Mouse (Mus musculus) retina, postnatal 7 days (tissue): Measurements from ENCODE around the gene Fnbp1.

Experiments
- DNase-seq: peaks from one replicate; pipeline ENCODE4 v3.0.0-alpha.2; 2012; ENCODE audit warnings: low read depth, low spot score

The Fnbp1 gene

GRCm38 (mm10) chr2:31124694-31125093 lies 17.1 kb downstream of the Fnbp1 start:
- DNase-seq = no peak

DNA sequence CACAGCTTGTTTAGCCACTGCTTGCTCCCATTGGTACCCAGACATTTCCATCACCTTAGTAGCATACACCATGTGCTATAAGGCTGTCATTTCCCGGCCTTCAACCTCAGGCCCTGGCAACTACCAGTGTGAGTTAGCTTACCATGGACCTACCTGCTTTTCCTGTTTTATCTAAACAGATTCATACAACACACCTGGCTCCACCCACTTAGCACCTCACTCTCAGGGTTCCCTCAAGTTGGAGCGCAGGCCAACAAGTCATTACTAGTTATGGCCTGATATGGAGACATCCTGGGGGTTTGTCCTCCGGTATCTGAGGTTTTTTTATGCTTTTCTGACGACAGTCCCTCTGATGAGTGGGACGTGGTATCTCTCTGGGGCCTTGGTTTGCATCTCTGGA lies 18.3 kb downstream of the Fnbp1 start:
- no peak for DNase-seq

- no peak for DNase-seq
Observed at GRCm38 (mm10) chr2:31122806-31123205, 19.0 kb downstream of the Fnbp1 start.

GRCm38 (mm10) chr2:31121131-31121693 lies 20.6 kb downstream of the Fnbp1 start:
- DNase-seq = no peak

DNA sequence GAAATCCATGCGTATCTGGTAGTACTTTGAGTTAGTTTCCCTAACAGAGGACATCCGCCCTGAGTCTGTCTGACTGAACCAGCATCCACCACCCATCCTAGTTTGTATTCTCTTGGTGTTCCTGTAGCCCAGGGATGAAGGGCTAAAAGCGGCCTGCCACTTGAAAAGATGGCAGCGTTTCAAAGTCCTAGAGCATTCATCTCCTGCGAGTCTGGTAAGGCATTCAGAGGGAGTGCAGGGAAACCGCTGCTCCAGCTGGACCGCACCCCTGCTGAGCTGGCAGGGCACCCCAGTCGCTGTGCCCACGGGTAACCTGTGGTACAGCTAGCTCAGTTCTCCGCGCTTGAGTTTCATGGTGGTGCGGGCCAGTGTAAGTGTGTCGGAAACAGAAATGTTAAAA lies 22.0 kb downstream of the Fnbp1 start:
- DNase-seq = no peak

DNA sequence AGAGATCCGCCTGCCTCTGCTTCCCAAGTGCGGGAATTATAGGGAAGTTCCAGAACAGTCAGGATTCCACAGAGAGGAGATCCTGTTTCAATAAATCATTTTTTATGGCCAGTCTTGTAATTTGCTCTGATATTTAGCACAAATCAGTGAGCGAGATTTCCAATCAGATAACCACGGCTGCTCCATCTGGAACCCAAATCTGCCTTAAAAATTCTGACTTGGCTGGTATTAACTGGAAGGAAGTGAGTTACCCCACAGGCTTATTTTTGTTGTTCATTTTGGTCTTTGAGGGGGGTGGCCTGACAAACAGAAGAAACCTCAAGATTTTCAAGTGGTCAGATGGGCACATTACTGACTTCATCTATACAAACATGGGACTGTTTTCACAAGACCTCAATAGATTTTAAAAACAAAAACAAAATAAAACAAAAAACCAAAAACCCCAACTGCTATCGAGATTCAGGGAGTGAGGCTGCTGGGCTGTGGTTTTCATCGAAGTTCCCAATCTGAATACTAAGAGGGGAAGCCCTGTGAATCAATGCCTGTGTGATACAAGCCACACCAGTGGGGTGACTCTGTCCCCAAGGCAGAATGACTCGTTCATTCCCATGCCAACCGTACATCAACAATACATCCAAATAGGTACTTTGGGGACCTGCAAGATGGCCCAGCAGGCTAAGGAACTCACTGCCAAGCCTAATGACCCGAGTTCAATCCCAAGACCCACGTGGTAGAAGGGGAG lies 23.0 kb downstream of the Fnbp1 start:
- DNase-seq = no peak

- DNase-seq = no peak
Observed at GRCm38 (mm10) chr2:31118211-31118610, 23.6 kb downstream of the Fnbp1 start.

- no peak for DNase-seq
Observed at GRCm38 (mm10) chr2:31115943-31116731, 25.7 kb downstream of the Fnbp1 start.

GRCm38 (mm10) chr2:31115091-31115942 lies 26.5 kb downstream of the Fnbp1 start:
- DNase-seq = no peak

GRCm38 (mm10) chr2:31114205-31114604 lies 27.6 kb downstream of the Fnbp1 start:
- no peak for DNase-seq

DNA sequence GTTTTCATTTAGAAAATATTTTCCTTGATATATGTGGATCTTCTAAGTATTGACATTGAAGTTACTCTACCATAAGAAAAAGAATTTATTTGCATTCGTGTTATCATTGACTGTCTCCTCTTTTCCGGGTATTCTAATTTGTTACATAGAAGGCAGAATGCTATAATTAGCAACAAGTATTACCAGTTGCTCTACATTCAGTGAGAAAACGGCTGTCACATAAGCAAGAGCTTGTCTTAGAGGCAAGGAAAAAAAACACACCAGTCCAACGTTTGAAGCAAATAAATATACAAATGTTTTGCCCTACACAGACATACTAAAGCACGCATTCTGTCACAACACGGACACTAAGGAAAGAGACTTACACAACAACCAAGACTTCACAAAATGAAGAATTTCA lies 30.1 kb downstream of the Fnbp1 start:
- no peak for DNase-seq

GRCm38 (mm10) chr2:31109960-31110548 lies 31.8 kb downstream of the Fnbp1 start:
- DNase-seq = no peak

GRCm38 (mm10) chr2:31108186-31108585 lies 33.6 kb downstream of the Fnbp1 start:
- no peak for DNase-seq

- peak; percentile 19 for DNase-seq
Observed at GRCm38 (mm10) chr2:31106621-31107320, 35.0 kb downstream of the Fnbp1 start.

DNA sequence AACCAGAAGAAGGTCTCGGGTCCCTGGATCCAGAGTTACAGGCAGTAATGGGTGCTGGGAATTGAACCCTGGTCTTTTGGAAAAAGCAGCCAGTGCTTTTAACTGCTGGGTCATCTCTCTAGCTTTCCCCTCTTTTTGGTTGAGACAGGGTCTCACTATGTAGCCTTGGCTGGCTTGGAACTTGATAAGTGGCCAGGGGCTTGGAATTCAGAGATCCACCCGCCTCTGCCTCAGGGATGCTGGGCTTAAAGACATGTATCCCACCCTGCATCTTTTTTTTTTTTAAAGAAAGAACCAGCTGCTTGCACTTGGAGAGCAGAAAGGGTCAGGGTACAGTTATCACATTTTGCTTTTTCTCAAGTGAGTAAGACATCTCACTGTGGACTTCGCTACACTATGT lies 35.8 kb downstream of the Fnbp1 start:
- DNase-seq = no peak

- no peak for DNase-seq
Observed at GRCm38 (mm10) chr2:31105279-31105678, 36.5 kb downstream of the Fnbp1 start.

DNA sequence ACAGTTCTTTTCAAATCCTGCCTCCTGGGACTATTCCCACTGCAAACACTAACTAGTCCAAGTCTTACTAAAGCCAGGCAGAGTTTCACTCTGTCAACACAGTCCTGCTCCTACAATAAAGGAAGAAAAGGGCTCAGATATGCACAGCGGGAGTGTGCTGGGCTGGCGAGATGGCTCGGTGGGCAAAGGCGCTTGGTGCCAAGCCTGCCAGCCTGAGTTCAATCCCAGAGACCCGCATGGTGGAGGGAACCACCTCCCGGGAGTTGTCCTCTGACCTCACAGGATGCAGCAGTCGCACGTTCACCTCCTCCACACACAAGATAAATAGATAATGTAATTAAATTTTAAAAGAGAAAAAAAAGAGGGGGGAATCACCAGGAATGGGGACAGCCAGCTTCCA lies 38.5 kb downstream of the Fnbp1 start:
- DNase-seq = no peak

DNA sequence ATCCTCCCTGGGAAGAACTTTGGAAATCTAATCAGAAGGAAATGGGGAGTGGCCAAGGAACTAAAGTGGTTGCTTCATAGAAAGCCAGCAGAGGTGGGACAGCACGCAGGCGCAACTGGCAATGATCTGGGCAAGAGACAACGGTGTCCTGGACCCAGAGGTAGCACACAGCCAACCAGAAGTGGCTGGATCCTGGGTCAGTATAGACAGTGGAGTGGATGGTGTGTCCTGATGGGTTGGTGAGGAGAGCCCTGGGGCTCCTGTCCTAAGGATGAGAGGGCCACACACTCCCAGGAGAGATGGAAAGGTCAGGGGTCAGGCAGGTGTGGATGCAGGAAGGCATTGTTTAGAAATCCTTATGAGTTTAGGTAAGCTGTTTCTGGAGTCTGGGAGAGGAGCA lies 40.5 kb downstream of the Fnbp1 start:
- no peak for DNase-seq

DNA sequence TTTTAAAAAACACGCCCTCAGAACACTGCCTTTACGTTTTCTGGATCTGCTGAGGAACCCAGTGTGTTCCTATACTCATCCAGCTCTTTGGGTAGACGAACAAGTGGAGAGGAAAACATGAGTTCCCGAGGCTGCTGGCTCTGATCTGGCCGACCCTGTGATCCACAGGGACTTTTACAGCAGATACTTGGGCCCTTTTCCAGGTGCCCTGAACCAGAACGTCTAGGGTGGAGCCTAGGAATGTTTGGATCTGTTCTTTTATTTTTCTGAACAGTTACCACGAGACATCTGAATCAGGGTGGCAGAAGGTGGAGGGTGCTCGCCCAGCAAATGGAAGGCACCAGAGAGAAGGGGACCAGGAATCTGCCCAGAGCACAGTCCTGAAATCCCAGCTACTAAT lies 42.7 kb downstream of the Fnbp1 start:
- no peak for DNase-seq

DNA sequence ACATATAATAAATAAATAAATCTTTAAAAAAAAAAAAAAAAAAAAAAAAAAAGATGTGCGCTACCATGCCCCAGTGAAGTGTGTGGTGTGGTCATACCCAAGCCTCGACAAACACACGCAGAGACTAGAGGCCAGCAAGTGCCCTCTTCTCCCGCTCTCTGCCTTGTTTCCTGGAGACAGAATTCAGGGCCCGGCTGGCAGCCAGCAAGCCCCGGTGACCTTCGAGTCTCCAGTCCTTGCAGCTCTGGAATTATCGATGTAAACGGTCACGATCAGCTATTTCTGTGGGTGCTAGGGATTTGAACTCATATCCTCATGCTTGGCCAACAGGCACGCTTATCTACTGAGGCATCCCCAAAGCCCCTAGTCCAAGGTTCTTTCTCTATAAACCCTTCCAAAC lies 43.2 kb downstream of the Fnbp1 start:
- no peak for DNase-seq

GRCm38 (mm10) chr2:31097276-31097675 lies 44.5 kb downstream of the Fnbp1 start:
- no peak for DNase-seq
